Mouse (Mus musculus) T-cell, adult 2 months (primary cell): ENCODE results near the gene March9.

Experiments used
- DNase-seq: peaks from one replicate; pipeline ENCODE4 v3.0.0; 2022; ENCODE audit warnings: low spot score

March9 gene

DNA sequence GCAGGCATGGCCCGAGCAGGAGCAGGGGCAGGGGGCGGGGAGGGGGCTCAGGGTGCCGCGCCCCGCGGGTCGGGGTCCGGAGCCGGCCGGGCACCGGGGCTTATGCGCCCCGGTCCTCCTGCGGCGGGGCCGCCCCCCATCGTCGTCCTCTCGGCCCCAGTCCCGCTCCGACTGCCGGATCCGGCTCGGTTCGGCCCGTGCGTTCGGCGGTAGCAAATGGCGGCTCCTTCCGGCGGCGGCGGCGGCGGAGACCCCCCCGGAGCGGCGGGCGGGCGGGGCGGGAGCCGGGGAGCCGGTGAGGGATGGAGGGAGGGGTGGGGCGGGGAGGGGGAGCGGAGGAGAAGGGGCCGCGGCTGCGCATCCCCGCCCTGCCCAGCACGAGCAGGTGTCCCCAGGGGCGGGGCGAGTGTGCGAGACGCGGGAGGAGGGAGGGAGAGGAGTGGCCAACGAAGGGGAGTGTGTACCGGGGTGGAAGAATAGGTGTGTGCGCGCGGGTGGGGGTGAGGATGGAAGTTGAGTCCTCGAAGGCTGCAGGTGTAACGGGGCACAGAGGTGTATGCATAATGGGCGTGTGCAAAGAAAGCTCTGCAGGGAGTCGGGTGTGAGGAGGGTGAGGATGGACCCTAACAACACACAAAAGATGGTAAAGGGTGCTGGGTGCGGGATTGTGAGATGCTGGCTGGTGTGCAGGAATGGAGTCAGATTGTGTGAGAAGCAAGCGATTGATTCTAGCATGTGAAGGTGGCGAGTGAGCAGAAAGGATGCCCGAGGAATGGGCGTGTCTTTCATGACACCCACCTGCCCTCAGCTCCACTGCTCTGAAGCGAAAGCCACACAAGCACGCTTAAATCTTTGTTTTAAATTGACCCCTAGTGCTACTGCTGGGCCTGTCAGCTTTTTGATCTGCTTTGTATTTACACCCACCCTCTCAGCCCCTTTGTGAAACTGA lies at the start of gene March9:
TSS of gene March9 (minus strand) at position 217 of the 949 bp plus-strand sequence.
- peak; percentile 73 for DNase-seq

DNA sequence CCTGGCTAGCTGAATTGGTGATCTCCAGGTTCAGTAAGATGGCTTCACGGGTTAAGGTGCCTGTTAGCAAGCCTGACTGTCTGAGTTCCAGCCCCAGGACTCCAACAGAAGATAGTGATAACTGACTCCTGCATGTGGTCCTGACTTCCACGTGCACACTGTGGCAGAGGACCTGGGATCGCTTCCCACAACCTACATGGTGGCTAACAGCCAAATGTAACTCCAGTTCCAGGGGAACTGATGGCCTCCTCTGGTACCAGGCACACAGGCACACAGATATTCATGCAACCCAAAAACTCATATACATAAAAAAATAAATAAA lies 48.2 kb upstream of the March9 start:
- DNase-seq = no peak

- peak; percentile 60 for DNase-seq
Measured at GRCm38 (mm10) chr10:127107563-127108261, 47.7 kb upstream of the March9 start.

DNA sequence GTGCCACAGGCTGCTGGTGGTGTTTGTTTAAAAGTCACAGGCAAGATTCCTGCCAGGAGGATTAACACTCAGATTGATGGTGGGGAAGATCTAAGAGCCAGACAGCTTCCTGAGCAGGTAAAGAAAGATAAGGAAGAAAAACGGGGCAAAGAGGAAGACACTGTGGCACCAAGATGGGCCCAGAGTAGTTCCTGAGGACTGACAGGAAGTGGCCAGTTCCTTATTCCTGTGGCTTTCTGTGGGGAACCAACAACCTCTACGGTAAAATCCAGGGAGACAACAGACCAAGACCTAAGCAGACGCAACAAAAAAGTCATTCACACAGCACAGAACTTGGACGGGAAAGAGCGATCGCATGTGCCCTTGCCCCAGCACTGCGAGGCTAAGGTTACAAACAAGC lies 43.6 kb upstream of the March9 start:
- DNase-seq = no peak

- no peak for DNase-seq
Measured at GRCm38 (mm10) chr10:127101151-127101550, 41.2 kb upstream of the March9 start.

DNA sequence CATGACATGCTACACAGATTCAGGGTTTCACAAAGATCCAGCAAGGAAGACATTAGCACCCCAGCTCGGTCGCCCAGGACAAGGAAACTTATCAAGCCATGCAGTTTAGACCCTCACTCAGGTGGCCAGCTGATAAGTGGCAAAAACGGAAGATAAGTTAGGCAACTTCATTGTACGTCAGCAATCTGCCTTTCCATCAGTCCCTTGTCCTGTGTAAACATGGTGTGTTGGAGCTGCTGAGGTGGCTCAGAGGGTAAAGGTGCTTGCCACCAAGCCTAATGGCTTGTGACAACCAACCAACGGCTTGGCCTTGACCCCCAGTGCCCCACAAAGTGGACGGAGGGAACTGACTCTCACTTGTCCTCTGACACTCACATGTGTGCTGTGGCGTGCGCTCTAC lies 40.4 kb upstream of the March9 start:
- DNase-seq = no peak

DNA sequence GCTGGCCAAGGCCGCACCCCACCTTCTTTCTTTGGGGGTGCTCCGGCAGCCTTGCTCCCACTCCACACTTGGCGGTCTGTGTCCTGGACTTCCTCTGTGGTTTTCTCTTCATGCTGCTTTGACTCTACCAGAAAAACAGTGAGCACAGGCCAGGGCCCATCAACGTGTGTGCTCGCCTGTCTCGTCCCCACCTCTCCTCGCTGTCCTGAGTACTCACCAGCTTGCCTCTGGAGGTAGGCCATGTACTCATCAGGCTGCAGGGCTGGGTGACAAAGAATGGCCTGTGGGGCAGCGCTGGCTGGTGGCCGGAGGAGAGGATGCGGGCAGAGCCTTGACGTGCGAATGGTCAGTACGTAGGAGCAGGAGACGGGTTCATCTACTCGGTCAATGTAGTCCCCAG lies 39.9 kb upstream of the March9 start:
- no peak for DNase-seq

- no peak for DNase-seq
Measured at GRCm38 (mm10) chr10:127099191-127099590, 39.2 kb upstream of the March9 start.

DNA sequence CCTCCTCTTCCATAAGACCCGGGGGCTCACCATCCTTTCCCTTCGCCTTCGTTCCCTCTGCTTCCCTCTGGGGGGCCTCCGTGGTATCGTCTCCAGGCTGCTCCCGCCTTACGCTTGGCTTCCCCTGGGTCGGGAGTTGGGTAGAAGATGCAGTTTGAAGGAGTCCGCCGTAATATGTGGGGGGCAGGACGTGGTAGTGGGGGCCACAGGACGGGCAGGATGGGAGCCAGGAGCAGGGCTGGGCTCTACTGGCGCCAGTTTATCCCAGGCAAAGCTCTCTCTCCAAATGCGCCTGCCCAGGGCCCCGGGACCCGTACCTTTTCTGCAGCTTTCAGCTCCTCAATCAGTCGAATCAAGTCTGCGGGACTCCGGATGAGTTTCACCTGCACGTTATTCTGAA lies 38.5 kb upstream of the March9 start:
- no peak for DNase-seq

DNA sequence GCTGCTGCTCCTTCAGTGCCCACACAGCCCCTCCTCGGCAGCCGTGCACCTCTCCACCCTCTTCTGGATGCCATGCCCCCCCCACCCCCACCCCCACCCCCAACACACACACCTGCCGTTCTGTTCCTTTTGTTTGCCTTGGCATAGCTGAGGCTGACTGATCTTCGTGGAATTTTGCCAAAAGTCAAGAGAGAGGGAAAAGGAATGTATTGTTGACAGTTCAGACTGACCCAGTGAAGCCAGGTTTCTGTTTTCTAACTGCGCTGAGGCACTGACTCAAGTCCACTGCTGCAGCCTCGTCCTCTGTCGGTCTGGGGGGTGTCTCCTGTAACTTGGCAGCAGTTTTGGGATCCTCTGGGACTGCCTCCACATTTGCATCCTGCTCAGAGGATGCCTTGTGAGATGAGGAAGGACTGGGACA lies 34.4 kb upstream of the March9 start:
- no peak for DNase-seq

- no peak for DNase-seq
Measured at GRCm38 (mm10) chr10:127092742-127093141, 32.8 kb upstream of the March9 start.

- DNase-seq = no peak
Measured at GRCm38 (mm10) chr10:127091507-127092396, 31.8 kb upstream of the March9 start.

DNA sequence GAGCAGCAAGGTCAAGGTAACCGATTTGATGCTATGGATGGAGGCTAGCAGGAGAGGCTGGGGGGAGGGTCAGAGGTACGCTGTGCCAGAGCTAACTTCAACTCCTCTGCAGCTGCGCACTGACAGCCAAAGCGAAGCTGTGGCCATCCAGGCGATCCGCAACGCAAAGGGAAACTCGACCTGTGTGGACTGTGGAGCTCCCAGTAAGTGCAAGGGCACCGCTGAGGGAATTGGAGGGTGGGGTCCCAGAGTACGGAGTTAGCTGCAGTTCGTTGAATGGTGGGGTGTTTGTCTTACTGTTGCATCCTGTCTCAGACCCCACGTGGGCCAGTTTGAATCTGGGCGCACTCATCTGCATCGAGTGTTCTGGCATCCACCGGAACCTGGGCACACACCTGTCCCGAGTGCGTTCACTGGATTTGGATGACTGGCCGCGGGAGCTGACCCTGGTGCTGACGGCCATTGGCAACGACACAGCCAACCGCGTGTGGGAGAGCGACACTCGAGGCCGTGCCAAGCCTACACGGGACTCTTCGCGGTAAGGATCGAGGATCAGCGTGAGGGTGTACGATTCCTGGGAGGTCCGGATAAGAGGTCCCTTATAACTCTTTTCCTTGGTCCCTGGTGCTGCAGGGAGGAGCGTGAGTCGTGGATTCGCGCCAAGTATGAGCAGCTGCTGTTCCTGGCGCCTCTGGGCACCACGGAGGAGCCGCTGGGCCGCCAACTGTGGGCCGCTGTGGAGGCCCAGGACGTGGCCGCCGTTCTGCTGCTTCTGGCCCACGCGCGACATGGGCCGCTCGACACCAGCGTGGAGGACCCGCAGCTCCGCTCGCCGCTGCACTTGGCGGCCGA lies 30.8 kb upstream of the March9 start:
- no peak for DNase-seq

DNA sequence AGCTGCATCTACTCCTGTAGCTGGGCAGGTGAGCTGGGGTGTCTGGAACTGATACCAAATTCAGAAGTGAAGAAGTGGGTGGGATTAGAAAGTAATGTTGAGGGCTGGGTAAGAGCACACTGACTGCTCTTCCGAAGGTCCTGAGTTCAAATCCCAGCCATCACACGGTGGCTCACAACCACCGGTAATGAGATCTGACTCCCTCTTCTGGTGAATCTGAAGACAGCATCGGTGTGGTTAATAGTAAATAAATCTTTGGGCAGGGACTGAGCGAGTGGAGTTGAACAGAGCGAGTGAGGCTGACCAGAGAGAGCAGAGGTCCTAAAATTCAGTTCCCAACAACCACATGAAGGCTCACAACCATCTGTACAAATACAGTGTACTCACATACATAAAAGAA lies 25.6 kb upstream of the March9 start:
- no peak for DNase-seq

DNA sequence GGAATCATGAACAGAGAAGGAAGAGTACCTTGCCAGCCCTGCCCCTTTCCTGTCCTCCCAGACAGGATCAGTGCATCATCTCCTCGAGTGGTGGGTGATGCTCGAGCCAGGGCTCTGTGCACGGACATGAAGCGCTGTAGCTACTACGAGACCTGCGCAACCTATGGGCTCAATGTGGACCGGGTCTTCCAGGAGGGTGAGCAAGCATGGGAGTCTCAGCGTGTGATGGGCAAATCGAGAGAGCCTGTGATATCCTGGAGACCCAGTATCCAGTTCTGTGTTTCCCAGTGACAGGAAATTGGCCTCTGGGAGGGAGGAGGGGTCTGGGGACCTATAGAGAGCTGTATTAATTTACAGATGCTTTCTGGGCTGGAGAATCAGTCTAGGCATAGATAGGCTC lies 25.1 kb upstream of the March9 start:
- DNase-seq = no peak

DNA sequence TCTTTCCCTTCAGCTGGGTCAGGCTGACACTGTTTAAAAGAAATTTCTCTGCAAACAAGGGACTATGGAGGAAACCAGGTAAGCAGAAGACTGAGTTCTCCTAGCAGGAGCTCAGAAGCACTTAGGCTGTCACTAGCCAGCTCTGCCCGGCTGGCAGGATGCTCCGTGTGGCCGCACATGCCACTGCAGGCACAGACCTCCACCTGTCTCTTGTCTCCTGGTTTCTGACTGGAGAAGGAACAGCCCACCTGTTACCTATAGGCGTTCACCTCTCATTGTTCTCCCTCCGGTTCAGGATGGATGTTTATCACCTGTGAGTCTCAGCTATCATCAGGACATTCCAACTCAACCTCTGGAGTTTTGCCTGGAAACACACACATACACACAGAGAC lies 23.9 kb upstream of the March9 start:
- DNase-seq = no peak

GRCm38 (mm10) chr10:127083292-127083914 lies 23.4 kb upstream of the March9 start:
- no peak for DNase-seq

DNA sequence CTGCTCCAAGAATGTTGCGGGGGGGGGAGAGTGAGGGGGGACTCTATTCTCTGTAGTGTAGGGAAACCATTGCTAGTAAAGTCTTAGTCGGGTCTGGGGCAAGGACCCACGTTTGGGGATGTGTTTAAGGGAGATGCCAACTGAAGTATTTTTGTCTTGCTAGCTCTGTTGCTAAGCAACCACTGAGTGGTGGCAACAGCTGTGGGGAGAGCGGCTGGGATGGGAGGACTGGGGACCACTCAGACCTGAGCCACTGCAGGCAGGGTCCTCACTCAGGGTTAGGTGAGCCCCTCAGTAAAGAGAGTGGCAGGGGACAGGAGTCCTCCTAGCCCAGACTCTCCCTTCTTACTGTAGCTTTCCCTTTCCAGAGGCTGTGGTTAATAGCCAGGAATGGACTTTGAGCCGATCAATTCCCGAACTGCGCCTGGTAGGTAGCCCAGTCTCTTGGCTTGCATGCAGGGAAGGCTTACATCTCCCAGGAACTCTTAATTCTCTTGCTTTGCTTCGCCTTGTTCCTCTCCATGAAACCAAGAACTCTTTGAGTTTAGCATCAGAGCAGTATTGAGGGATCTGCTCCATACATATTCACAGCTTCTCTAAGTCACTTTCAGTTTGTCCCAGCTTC lies 22.1 kb upstream of the March9 start:
- DNase-seq = no peak

DNA sequence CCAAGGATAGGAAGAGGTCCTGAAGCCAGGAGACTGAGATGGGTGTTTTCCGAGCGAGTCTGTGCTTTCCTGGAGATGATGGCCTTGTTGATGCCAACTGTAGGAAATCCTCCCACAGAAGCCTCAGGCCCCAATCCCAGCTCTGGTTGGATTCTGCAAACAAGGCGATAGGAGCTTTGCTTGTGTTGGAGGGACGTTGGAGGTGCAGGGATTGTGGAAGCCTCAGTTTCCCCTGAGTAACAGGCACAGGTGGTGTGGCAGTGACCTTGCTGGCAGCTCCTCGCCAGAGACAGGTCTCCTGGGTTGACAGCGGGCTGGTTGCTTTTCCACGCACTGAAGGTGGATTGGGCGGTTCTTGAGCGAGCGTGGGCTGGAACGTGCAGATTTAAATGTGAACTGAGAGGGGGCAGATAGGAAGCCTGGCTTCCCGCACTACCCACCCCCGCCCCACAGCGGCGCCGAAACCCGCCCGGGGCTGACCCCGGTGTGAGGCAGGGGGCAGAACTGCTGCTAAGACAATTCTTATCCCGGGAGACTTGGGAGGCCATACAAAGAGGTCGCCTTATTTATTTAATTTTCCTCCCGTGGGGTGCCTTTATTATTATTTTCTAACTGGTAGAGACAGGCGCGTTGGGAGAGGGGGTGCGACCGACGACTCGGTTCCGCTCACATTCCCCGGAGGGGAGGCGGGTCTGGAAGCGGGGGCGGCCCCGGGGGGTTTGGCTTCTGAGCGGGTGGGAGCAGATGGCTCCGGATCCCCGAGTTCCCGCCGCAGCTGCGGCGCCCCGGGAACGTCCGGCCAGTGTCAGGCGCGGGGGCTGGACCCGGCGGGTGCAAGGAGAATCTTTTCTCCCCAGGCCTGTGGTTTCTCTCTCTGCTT lies 21.2 kb upstream of the March9 start:
- no peak for DNase-seq
